Mouse (Mus musculus): ENCODE measurements around the gene Ctnnd2. TPM values are rescaled to one million over a fixed set of nuclear protein-coding genes. Genes with fewer than 3 reads are reported as not detected.

The Ctnnd2 gene
- polyA plus RNA-seq (2014; fragmentation: Illumina TruSeq; extraction: RNeasy Lipid Tissue Mini Kit (QIAGEN cat#74804); ENCODE audit: insufficient read depth, low read depth, low replicate concordance) = 1.3 TPM

GRCm38 (mm10) chr15:30172391-30173281 is at the start of gene Ctnnd2:
Gene Ctnnd2 (plus strand): TSS chr15:30172593.

